Mouse (Mus musculus) myocyte (in vitro differentiated cells): ENCODE measurements around the gene Hectd2. TPM values are rescaled to one million over a fixed set of nuclear protein-coding genes. Genes with fewer than 3 reads are reported as not detected.

Experiments
- H3K27me3 ChIP-seq: one replicate; pipeline ENCODE4 v1.6.1; 2011; ENCODE audit not compliant: control insufficient read depth, insufficient read depth, insufficient read length
- H3K36me3 ChIP-seq: one replicate; pipeline ENCODE4 v1.6.1; 2011; ENCODE audit not compliant: control insufficient read depth, insufficient read depth
- H3K4me2 ChIP-seq: one replicate; pipeline ENCODE4 v1.6.1; 2011; ENCODE audit warnings: low read depth, control low read depth
- H3K4me3 ChIP-seq: one replicate; pipeline ENCODE4 v1.5.1; 2011; ENCODE audit warnings: mild to moderate bottlenecking, control low read depth, moderate library complexity
- H3K79me2 ChIP-seq: one replicate; pipeline ENCODE4 v1.6.1; 2011; ENCODE audit not compliant: control insufficient read depth, insufficient read depth
- H3ac ChIP-seq: one replicate; pipeline ENCODE4 v1.6.1; 2011; ENCODE audit not compliant: control insufficient read depth, insufficient read length
- CEBPB ChIP-seq: IDR thresholded peaks from 2 replicates; pipeline ENCODE4 v1.6.1; 2011; ENCODE audit warnings: mild to moderate bottlenecking, moderate library complexity; ENCODE audit not compliant: poor library complexity, insufficient read depth, severe bottlenecking
- E2F4 ChIP-seq: IDR thresholded peaks from one replicate; pipeline ENCODE4 v1.6.1; 2011; ENCODE audit warnings: mild to moderate bottlenecking, control low read depth, moderate library complexity; ENCODE audit not compliant: insufficient read depth
- MAX ChIP-seq: IDR thresholded peaks from one replicate; pipeline ENCODE4 v1.6.1; 2011; ENCODE audit warnings: low read depth, mild to moderate bottlenecking, control low read depth
- MYOD1 ChIP-seq, 3 experiments: IDR thresholded peaks; one replicate each; pipeline ENCODE4 v1.6.1; 2011; ENCODE audit warnings: control low read depth in 2 of 3, low read depth in 2 of 3, mild to moderate bottlenecking in 2 of 3, moderate library complexity in 1 of 3; ENCODE audit not compliant: insufficient read length in 2 of 3, control insufficient read depth in 1 of 3
- MYOG ChIP-seq, 3 experiments: IDR thresholded peaks; one replicate each; pipeline ENCODE4 v1.6.1; 2011; ENCODE audit warnings: control low read depth in 2 of 3, low read depth in 2 of 3, mild to moderate bottlenecking in 2 of 3; ENCODE audit not compliant: insufficient read length in 2 of 3, control insufficient read depth in 1 of 3, insufficient read depth in 1 of 3
- POLR2A ChIP-seq: IDR thresholded peaks from one replicate; pipeline ENCODE4 v1.6.1; 2011; ENCODE audit warnings: low read depth, mild to moderate bottlenecking, control low read depth, moderate library complexity; ENCODE audit not compliant: insufficient read length
- POLR2AphosphoS2 ChIP-seq: IDR thresholded peaks from one replicate; pipeline ENCODE4 v1.6.1; 2011; ENCODE audit warnings: low read depth, control low read depth; ENCODE audit not compliant: insufficient read length
- REST ChIP-seq: IDR thresholded peaks from one replicate; pipeline ENCODE4 v1.6.1; 2011; ENCODE audit warnings: mild to moderate bottlenecking, control low read depth, moderate library complexity; ENCODE audit not compliant: insufficient read depth, insufficient read length
- SRF ChIP-seq: IDR thresholded peaks from one replicate; pipeline ENCODE4 v1.6.1; 2011; ENCODE audit warnings: low read depth; ENCODE audit not compliant: control insufficient read depth, insufficient read length
- TCF12 ChIP-seq: IDR thresholded peaks from one replicate; pipeline ENCODE4 v1.6.1; 2011; ENCODE audit warnings: mild to moderate bottlenecking, control low read depth; ENCODE audit not compliant: poor library complexity, insufficient read depth, severe bottlenecking
- TCF3 ChIP-seq: IDR thresholded peaks from one replicate; pipeline ENCODE4 v1.6.1; 2011; ENCODE audit warnings: low read depth, control low read depth; ENCODE audit not compliant: insufficient read length
- USF1 ChIP-seq: IDR thresholded peaks from one replicate; pipeline ENCODE4 v1.6.1; 2011; ENCODE audit warnings: low read depth, mild to moderate bottlenecking, control low read depth, moderate library complexity
- polyA plus RNA-seq: library from polyadenylated mRNA; unstranded; fragments of >200 nt; fragmentation: generic; extraction: Trizol; gene quantifications from one replicate; pipeline ENCODE4 v1.2.1, GENCODE M21; 2012; ENCODE audit warnings: missing spikeins

The Hectd2 gene
- polyA plus RNA-seq, 1 experiment = 0.88 TPM

- Histone ChIP-seq H3K4me3 (no peak overlapping the region), H3K4me2 (no peak overlapping the region), H3K36me3 (no peaks in the 10 kb centered on the region), H3K79me2 (no peaks in the 10 kb centered on the region), H3K27me3 (no peaks in the 10 kb centered on the region), H3ac (no peak overlapping the region)
- TF ChIP-seq MYOD1 (IDR thresholded peaks at IDR 0.05; ENCODE audit: control insufficient read depth in 1 of 3, insufficient read length in 2 of 3, low read depth in 2 of 3) = no peak
- TF ChIP-seq SRF = no peak
- TF ChIP-seq TCF12 = no peak
- no peak for TF ChIP-seq POLR2A
- no peak for TF ChIP-seq CEBPB
- no peak for TF ChIP-seq MAX
- TF ChIP-seq POLR2AphosphoS2 = no peak
Measured at GRCm38 (mm10) chr19:36602535-36603312, 48.3 kb downstream of the Hectd2 start.

DNA sequence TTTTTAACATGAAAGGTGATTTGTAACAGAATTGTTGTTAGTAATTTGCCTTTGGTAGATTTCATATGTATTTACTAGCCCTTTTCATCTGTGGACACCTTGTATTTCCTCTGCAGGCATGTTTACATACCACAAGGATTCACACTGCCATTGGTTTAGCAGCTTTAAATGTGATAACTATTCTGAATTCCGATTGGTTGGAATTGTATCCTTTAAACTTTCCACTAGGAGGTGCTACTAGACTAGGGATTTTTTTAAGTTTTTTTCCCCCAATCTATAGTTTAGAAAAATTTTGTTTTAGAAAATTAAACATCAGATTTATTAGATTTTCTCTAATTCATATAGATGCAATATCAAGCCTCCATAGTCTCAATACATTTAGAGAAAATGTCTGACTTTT, 51.8 kb downstream of the Hectd2 start:
- Histone ChIP-seq H3K36me3 (no peaks in the 10 kb centered on the region), H3K27me3 (no peaks in the 10 kb centered on the region), H3K4me3 (no peak overlapping the region), H3K4me2 (no peak overlapping the region), H3K79me2 (no peaks in the 10 kb centered on the region), H3ac (no peak overlapping the region)
- TF ChIP-seq USF1 (no peak), E2F4 (no peak), TCF3 (no peak), POLR2AphosphoS2 (no peak)

GRCm38 (mm10) chr19:36609229-36609628, 54.8 kb downstream of the Hectd2 start:
- H3K79me2 ChIP-seq = no peaks in the 10 kb centered on the region
- no peaks in the 10 kb centered on the region for H3K36me3 ChIP-seq
- H3ac ChIP-seq = no peak overlapping the region
- no peak overlapping the region for H3K4me2 ChIP-seq
- H3K27me3 ChIP-seq = no peaks in the 10 kb centered on the region
- TF ChIP-seq CEBPB (no peak), USF1 (no peak)
- no peak overlapping the region for H3K4me3 ChIP-seq

DNA sequence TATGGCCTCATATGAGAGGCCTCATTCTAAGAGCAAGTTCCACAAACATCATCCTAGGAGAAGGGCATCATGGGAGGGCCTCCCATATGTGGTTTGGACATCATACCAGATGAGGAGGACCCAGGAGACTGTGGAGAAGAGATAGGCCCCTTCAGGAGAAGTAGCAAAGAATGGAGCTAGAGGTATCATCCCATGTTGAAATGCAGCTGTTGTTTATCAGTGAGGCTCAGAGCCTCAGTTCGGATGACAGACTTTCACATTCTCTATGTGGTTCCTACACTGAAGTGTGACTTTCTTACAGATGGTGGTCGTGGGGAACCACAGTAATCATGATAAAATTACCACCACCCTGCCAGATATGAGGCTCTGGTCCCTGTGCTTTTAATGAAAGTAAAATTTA, 55.9 kb downstream of the Hectd2 start:
- H3K27me3 ChIP-seq = no peaks in the 10 kb centered on the region
- H3K79me2 ChIP-seq = no peaks in the 10 kb centered on the region
- no peak overlapping the region for H3K4me2 ChIP-seq
- TF ChIP-seq USF1 = no peak
- TF ChIP-seq MAX = no peak
- TF ChIP-seq TCF3 = no peak
- TF ChIP-seq CEBPB = no peak
- TF ChIP-seq POLR2A = no peak
- no peak for TF ChIP-seq POLR2AphosphoS2
- no peak for TF ChIP-seq MYOG (IDR thresholded peaks at IDR 0.05; ENCODE audit: control insufficient read depth in 1 of 3, insufficient read depth in 1 of 3, insufficient read length in 2 of 3, low read depth in 2 of 3)
- TF ChIP-seq TCF12 = no peak
- no peak for TF ChIP-seq E2F4
- H3K36me3 ChIP-seq = no peaks in the 10 kb centered on the region
- no peak overlapping the region for H3ac ChIP-seq
- no peak overlapping the region for H3K4me3 ChIP-seq

- Histone ChIP-seq H3K36me3 (no peaks in the 10 kb centered on the region), H3K27me3 (no peaks in the 10 kb centered on the region), H3K4me2 (no peak overlapping the region), H3K4me3 (no peak overlapping the region), H3K79me2 (no peaks in the 10 kb centered on the region), H3ac (no peak overlapping the region)
- TF ChIP-seq USF1 (no peak), TCF12 (no peak), MAX (no peak), E2F4 (no peak), CEBPB (no peak), MYOD1 (IDR thresholded peaks at IDR 0.05; ENCODE audit: control insufficient read depth in 1 of 3, insufficient read length in 2 of 3, low read depth in 2 of 3) (no peak), REST (no peak), MYOG (IDR thresholded peaks at IDR 0.05; ENCODE audit: control insufficient read depth in 1 of 3, insufficient read depth in 1 of 3, insufficient read length in 2 of 3, low read depth in 2 of 3) (no peak), SRF (no peak)
Measured at GRCm38 (mm10) chr19:36625906-36626305, 71.5 kb downstream of the Hectd2 start.

DNA sequence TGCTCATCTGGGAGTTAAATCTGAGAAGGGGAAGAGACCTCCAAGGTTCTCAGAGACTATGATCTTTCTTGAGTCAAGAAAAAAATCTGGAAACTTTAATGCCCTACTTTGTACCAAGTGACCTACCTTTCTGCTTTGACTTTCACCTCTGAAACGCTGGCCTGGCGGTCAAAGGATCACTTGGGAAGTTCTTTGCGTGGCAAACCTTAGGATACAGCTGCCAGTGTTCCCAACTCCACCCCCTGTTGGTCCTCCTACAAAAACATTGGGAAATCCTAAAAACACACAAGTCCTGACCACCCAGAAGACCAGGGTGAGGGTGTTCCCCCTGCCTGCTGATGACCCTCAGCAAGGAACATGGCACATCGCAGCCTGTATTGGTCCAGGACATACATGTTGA, 72.4 kb downstream of the Hectd2 start:
- TF ChIP-seq POLR2AphosphoS2 (no peak), USF1 (no peak), MYOG (IDR thresholded peaks at IDR 0.05; ENCODE audit: control insufficient read depth in 1 of 3, insufficient read depth in 1 of 3, insufficient read length in 2 of 3, low read depth in 2 of 3) (no peak), MYOD1 (IDR thresholded peaks at IDR 0.05; ENCODE audit: control insufficient read depth in 1 of 3, insufficient read length in 2 of 3, low read depth in 2 of 3) (no peak), CEBPB (no peak), MAX (no peak), TCF3 (no peak), E2F4 (no peak), TCF12 (no peak), POLR2A (no peak)
- no peak overlapping the region for H3ac ChIP-seq
- H3K4me2 ChIP-seq = no peak overlapping the region
- H3K36me3 ChIP-seq = no peaks in the 10 kb centered on the region
- H3K4me3 ChIP-seq = no peak overlapping the region
- no peaks in the 10 kb centered on the region for H3K79me2 ChIP-seq
- H3K27me3 ChIP-seq = no peaks in the 10 kb centered on the region
